Comparison of ENCODE assay signal across 30 mouse cellular contexts in the genomic region with DNA sequence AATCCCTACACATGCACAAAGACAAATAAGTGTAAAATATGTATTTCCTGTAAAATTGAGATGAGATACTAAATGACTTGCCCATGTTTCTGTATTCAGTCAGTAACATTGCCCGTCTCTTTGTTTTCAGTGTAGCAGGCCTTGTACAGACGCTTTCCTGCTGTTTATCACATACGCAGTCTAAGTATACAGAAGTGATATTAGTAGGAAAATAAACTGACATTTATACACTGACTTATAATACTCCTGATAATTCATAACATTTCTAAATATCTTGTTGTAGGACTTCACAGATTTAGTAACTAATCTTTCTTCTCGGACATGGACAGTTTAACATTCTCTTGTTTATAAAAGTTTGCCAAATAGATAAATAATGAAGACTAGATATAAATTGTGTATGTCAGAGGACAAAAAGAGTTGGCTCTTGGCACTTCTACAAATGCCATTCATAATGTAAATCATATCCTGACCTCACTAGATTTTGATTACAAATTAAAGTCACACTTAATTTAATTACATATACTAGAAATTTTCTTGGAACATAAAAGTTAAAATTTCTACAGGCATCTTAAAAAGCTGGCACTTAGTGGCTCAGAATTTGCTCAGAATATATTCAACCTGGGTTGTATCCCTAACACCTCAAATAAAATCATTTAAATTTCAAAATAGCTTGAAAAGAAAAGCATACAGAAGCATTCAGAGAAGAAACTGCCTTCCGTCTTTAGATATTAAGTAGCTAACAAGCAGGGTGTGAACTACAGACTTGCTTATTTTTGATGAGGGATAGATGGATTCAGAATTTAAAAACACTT.
"Had no signal": no experiment of that assay in that cellular context is flagged by ENCODE, and none has a peak within 500 bp of the region (broad histone marks: within the 10 kb centered on the region; RNA-seq: fewer than 3 reads in every experiment).

No protein-coding gene starts in this region.

- H3K36me3 ChIP-seq: liver, embryonic 12.5 days; liver, embryonic 13.5 days; liver, embryonic 15.5 days had no signal

- ATAC-seq: liver, embryonic 12.5 days; liver, postnatal 0 days; midbrain, embryonic 13.5 days; midbrain, embryonic 15.5 days; midbrain, embryonic 16.5 days had no signal

- H3K4me3 ChIP-seq: left cerebral cortex, adult 2 months; limb, embryonic 10.5 days; limb, embryonic 12.5 days; limb, embryonic 13.5 days; limb, embryonic 15.5 days; liver, embryonic 12.5 days; liver, embryonic 13.5 days; liver, embryonic 15.5 days; megakaryocyte, embryonic 14.5 days; midbrain, embryonic 10.5 days; midbrain, embryonic 12.5 days; midbrain, embryonic 13.5 days; midbrain, embryonic 15.5 days; myocyte; neural tube, embryonic 12.5 days had no signal

- H3K4me2 ChIP-seq: limb, embryonic 12.5 days; limb, embryonic 13.5 days; limb, embryonic 15.5 days; liver, embryonic 11.5 days; liver, embryonic 12.5 days; liver, embryonic 13.5 days; liver, embryonic 15.5 days; midbrain, embryonic 11.5 days; midbrain, embryonic 12.5 days; midbrain, embryonic 13.5 days; midbrain, embryonic 15.5 days; neural tube, embryonic 12.5 days had no signal

- H3K9me3 ChIP-seq: limb, embryonic 10.5 days; limb, embryonic 15.5 days; liver, embryonic 12.5 days; liver, embryonic 13.5 days; liver, embryonic 15.5 days; megakaryocyte, embryonic 14.5 days; midbrain, embryonic 10.5 days; midbrain, embryonic 12.5 days; midbrain, embryonic 13.5 days; midbrain, embryonic 15.5 days; neural tube, embryonic 12.5 days had no signal

- H3K27ac ChIP-seq: left cerebral cortex, adult 2 months; limb, embryonic 10.5 days; limb, embryonic 12.5 days; limb, embryonic 13.5 days; limb, embryonic 15.5 days; liver, embryonic 12.5 days; liver, embryonic 13.5 days; liver, embryonic 14.5 days; liver, embryonic 15.5 days; macrophage; midbrain, embryonic 10.5 days; midbrain, embryonic 12.5 days; midbrain, embryonic 13.5 days; midbrain, embryonic 15.5 days; neural tube, embryonic 12.5 days had no signal

- H3K27me3 ChIP-seq: limb, embryonic 12.5 days; limb, embryonic 13.5 days; limb, embryonic 15.5 days; liver, embryonic 12.5 days; liver, embryonic 13.5 days; liver, embryonic 15.5 days; megakaryocyte, embryonic 14.5 days; midbrain, embryonic 12.5 days; midbrain, embryonic 13.5 days; midbrain, embryonic 15.5 days; neural tube, embryonic 12.5 days had no signal

- DNase-seq: layer of hippocampus, postnatal 36 days; left cerebral cortex, postnatal 4 days; liver; liver, embryonic 13.5 days; liver, postnatal 0 days; lung, adult 18-20 months; lung, adult 2 months; lung, postnatal 10 days; lung, postnatal 36 days; lung, postnatal 4 days; midbrain, embryonic 14.5 days had no signal

- H3K4me1 ChIP-seq: limb, embryonic 12.5 days; limb, embryonic 13.5 days; limb, embryonic 15.5 days; liver, embryonic 12.5 days; liver, embryonic 13.5 days; liver, embryonic 15.5 days; megakaryocyte, embryonic 14.5 days; midbrain, embryonic 10.5 days; midbrain, embryonic 12.5 days; midbrain, embryonic 13.5 days; midbrain, embryonic 15.5 days; neural tube, embryonic 12.5 days had no signal

- H3K9ac ChIP-seq: limb, embryonic 12.5 days; limb, embryonic 13.5 days; limb, embryonic 15.5 days; liver, embryonic 12.5 days; liver, embryonic 13.5 days; liver, embryonic 14.5 days; liver, embryonic 15.5 days; liver, postnatal 0 days; midbrain, embryonic 12.5 days; midbrain, embryonic 13.5 days; midbrain, embryonic 15.5 days; neural tube, embryonic 12.5 days had no signal
